Mouse (Mus musculus) myocyte (in vitro differentiated cells): Measurements from ENCODE around the gene Ccr2.

Experiments
- CEBPB ChIP-seq: IDR thresholded peaks from 2 replicates; pipeline ENCODE4 v1.6.1; 2011; ENCODE audit warnings: mild to moderate bottlenecking, moderate library complexity; ENCODE audit not compliant: poor library complexity, insufficient read depth, severe bottlenecking
- E2F4 ChIP-seq: IDR thresholded peaks from one replicate; pipeline ENCODE4 v1.6.1; 2011; ENCODE audit warnings: mild to moderate bottlenecking, control low read depth, moderate library complexity; ENCODE audit not compliant: insufficient read depth
- MAX ChIP-seq: IDR thresholded peaks from one replicate; pipeline ENCODE4 v1.6.1; 2011; ENCODE audit warnings: low read depth, mild to moderate bottlenecking, control low read depth
- MYOD1 ChIP-seq, 3 experiments: IDR thresholded peaks; one replicate each; pipeline ENCODE4 v1.6.1; 2011; ENCODE audit warnings: control low read depth in 2 of 3, low read depth in 2 of 3, mild to moderate bottlenecking in 2 of 3, moderate library complexity in 1 of 3; ENCODE audit not compliant: insufficient read length in 2 of 3, control insufficient read depth in 1 of 3
- POLR2A ChIP-seq: IDR thresholded peaks from one replicate; pipeline ENCODE4 v1.6.1; 2011; ENCODE audit warnings: low read depth, mild to moderate bottlenecking, control low read depth, moderate library complexity; ENCODE audit not compliant: insufficient read length
- POLR2AphosphoS2 ChIP-seq: IDR thresholded peaks from one replicate; pipeline ENCODE4 v1.6.1; 2011; ENCODE audit warnings: low read depth, control low read depth; ENCODE audit not compliant: insufficient read length
- TCF12 ChIP-seq: IDR thresholded peaks from one replicate; pipeline ENCODE4 v1.6.1; 2011; ENCODE audit warnings: mild to moderate bottlenecking, control low read depth; ENCODE audit not compliant: poor library complexity, insufficient read depth, severe bottlenecking
- TCF3 ChIP-seq: IDR thresholded peaks from one replicate; pipeline ENCODE4 v1.6.1; 2011; ENCODE audit warnings: low read depth, control low read depth; ENCODE audit not compliant: insufficient read length
- USF1 ChIP-seq: IDR thresholded peaks from one replicate; pipeline ENCODE4 v1.6.1; 2011; ENCODE audit warnings: low read depth, mild to moderate bottlenecking, control low read depth, moderate library complexity

DNA sequence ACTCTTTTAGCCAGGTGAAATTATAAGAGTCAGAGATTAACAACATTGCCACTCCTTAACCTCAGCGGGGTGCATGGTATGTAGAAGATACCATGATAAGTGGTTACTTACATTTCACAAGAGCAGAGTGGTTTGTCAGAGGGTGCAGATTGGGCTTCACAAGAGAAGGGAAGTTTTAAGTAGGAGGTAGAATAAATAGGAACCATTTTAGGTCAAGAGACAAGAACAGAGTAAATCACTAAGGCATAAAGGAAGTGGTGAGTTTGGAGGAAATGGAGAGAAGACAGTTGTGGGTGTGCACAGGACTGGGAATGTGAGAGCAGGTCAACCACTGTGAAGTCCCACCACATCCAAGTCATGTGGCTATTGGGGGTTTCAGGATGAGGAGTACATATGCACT, 1.4 kb downstream of the Ccr2 start:
- TF ChIP-seq POLR2A (no peak), MYOD1 (IDR thresholded peaks at IDR 0.05; ENCODE audit: control insufficient read depth in 1 of 3, insufficient read length in 2 of 3, low read depth in 2 of 3) (no peak), MAX (no peak), CEBPB (no peak), TCF12 (no peak), USF1 (no peak), TCF3 (no peak), POLR2AphosphoS2 (no peak), E2F4 (no peak)
